Mouse (Mus musculus): ENCODE data around the gene Alg14.

- TF ChIP-seq GATA1 (IDR thresholded peaks at IDR 0.05; ENCODE audit: borderline replicate concordance, low read length) (no peak), FLI1 (IDR thresholded peaks at IDR 0.05; ENCODE audit: low read length) (no peak)
Measured at GRCm38 (mm10) chr3:121343224-121343623, 51.7 kb downstream of the Alg14 start.

All from megakaryocyte, embryonic 14.5 days (primary cell).